Mouse (Mus musculus) liver, adult 2 months (tissue): Measurements from ENCODE around the gene Sipa1l3. TPM values are rescaled to one million over a fixed set of nuclear protein-coding genes. Genes with fewer than 3 reads are reported as not detected.

Experiments
- DNase-seq: peaks from one replicate; pipeline ENCODE4 v3.0.0-alpha.2; 2011; ENCODE audit warnings: low read depth, low spot score; ENCODE audit errors: extremely low read depth
- H3K27ac ChIP-seq: fragments of 200-500 bp; replicated peaks from 2 replicates; pipeline ENCODE4 v1.5.1; 2012; ENCODE audit warnings: low read depth, mild to moderate bottlenecking, control low read depth, inconsistent platforms, low read length; ENCODE audit not compliant: insufficient read depth
- H3K27me3 ChIP-seq: fragments of 200-500 bp; 2 replicates; pipeline ENCODE4 v1.6.1; 2012; ENCODE audit warnings: mild to moderate bottlenecking, moderate library complexity, low read length, inconsistent platforms; ENCODE audit not compliant: control insufficient read depth, insufficient read depth
- H3K36me3 ChIP-seq: fragments of 200-500 bp; 2 replicates; pipeline ENCODE4 v1.6.1; 2012; ENCODE audit warnings: low read length, inconsistent platforms; ENCODE audit not compliant: control insufficient read depth, insufficient read depth
- H3K4me1 ChIP-seq: fragments of 200-500 bp; 2 replicates; pipeline ENCODE4 v1.6.1; 2011; ENCODE audit warnings: low read length; ENCODE audit not compliant: control insufficient read depth, insufficient read depth
- H3K4me3 ChIP-seq: fragments of 200-500 bp; 2 replicates; pipeline ENCODE4 v1.5.1; 2011; ENCODE audit warnings: low read depth, mild to moderate bottlenecking, control low read depth, low read length, moderate library complexity; ENCODE audit not compliant: insufficient read depth
- H3K79me2 ChIP-seq: fragments of 200-500 bp; 2 replicates; pipeline ENCODE4 v1.6.1; 2012; ENCODE audit warnings: inconsistent platforms, mild to moderate bottlenecking, low read length, moderate library complexity; ENCODE audit not compliant: control insufficient read depth, insufficient read depth
- H3K9ac ChIP-seq: fragments of 200-500 bp; 2 replicates; pipeline ENCODE4 v1.6.1; 2012; ENCODE audit warnings: low read depth, mild to moderate bottlenecking, control low read depth, inconsistent platforms, low read length
- CTCF ChIP-seq: fragments of 200-500 bp; IDR thresholded peaks from 2 replicates; pipeline ENCODE4 v1.5.1; 2011; ENCODE audit warnings: low read depth, low read length, control low read depth
- POLR2A ChIP-seq: fragments of 200-500 bp; IDR thresholded peaks from 2 replicates; pipeline ENCODE4 v1.6.1; 2011; ENCODE audit warnings: low read length, control low read depth; ENCODE audit not compliant: insufficient read depth; ENCODE audit errors: extremely low read depth
- WGBS: fragments of 180-500 bp; shearing (Covaris S2); methylation state at CpG from one replicate; pipeline ENCODE4 v1.1.7; 2018; 5-methylcytosine and 5-hydroxymethylcytosine counted together
- polyA plus RNA-seq: library from polyadenylated mRNA; depleted of rRNA; stranded (reverse); fragments of >200 nt; gene quantifications from 2 replicates; pipeline ENCODE4 v1.2.3, GENCODE M21; 2012
- total RNA-seq: library from RNA; depleted of rRNA; stranded (reverse); fragments of >200 nt; gene quantifications from 2 replicates; pipeline ENCODE4 v1.2.3, GENCODE M21; 2014

Gene Sipa1l3
- total and polyA plus RNA-seq, 2 experiments, result 3.1 to 6.5 TPM

- DNase-seq, result no peak
- H3K36me3 ChIP-seq, result no peaks in the 10 kb centered on the region
- H3K79me2 ChIP-seq, result no peaks in the 10 kb centered on the region; the same call in 1 of the 2 replicates
- H3K4me3 ChIP-seq, result no peak overlapping the region
- no peaks in the 10 kb centered on the region for H3K27me3 ChIP-seq
- H3K9ac ChIP-seq, result no peak overlapping the region
- TF ChIP-seq CTCF (no peak), POLR2A (no peak)
- WGBS, result 85% methylated on average over 11 of the region's 11 CpGs
- H3K27ac ChIP-seq, result no peak overlapping the region
- H3K4me1 ChIP-seq, result no peaks in the 10 kb centered on the region
These were observed 71.2 kb downstream of the Sipa1l3 start for GRCm38 (mm10) chr7:29447147-29447829.

DNA sequence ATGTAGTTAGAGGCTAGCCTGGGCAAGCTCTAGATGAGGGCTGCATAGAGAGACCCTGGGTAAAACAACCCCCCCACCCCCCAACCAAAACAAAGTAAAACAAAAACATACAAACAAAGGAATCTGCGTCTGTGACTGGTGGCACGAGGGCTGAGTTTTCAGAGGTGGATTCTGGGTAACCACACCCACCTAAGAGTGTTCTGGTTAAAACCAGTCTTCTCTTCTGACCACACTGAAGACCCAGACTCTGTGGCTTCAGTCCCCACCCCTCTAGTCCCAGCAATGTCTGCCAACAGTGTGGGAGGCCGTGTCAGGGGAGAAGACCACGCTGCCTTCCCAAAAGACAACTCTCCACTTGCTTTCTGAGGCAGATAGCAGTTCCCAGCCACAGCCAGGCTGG, 72.3 kb downstream of the Sipa1l3 start:
- TF ChIP-seq POLR2A, result no peak
- TF ChIP-seq CTCF, result no peak
- no peaks in the 10 kb centered on the region for H3K4me1 ChIP-seq
- H3K27ac ChIP-seq, result no peak overlapping the region
- H3K9ac ChIP-seq, result no peak overlapping the region
- H3K4me3 ChIP-seq, result no peak overlapping the region
- no peak for DNase-seq
- 93% methylated on average over 4 of the region's 4 CpGs for WGBS
- no peaks in the 10 kb centered on the region for H3K27me3 ChIP-seq
- H3K79me2 ChIP-seq, result no peaks in the 10 kb centered on the region; the same call in 1 of the 2 replicates
- no peaks in the 10 kb centered on the region for H3K36me3 ChIP-seq

DNA sequence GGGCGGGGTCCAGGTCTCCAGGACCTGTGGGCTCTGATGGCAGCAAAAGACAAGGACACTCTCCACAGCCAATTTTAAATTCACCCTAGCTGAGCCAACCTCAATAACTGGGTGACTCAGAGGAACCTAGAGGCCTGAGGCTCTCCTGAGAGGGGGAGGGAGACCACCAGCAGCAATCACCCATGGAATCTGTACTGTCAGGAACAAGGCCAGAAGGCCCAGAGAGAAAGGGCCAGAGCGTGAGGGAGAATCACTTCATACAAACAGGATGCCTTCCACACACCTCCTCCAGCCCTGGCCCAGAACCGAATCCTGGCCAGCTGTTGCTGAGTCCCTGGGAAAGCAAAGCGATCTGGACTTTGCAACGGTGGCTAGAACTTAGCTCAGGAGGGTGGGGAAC, 73.9 kb downstream of the Sipa1l3 start:
- H3K4me1 ChIP-seq, result no peaks in the 10 kb centered on the region
- no peaks in the 10 kb centered on the region for H3K36me3 ChIP-seq
- H3K4me3 ChIP-seq, result no peak overlapping the region
- TF ChIP-seq POLR2A (no peak), CTCF (no peak)
- DNase-seq, result no peak
- no peaks in the 10 kb centered on the region for H3K27me3 ChIP-seq
- no peak overlapping the region for H3K9ac ChIP-seq
- no peak overlapping the region for H3K27ac ChIP-seq
- WGBS, result 54% methylated on average over 5 of the region's 5 CpGs
- peaks cover 3% of the 10 kb centered on the region; the same call in 1 of the 2 replicates for H3K79me2 ChIP-seq

GRCm38 (mm10) chr7:29444070-29444469, 74.4 kb downstream of the Sipa1l3 start:
- DNase-seq, result no peak
- Histone ChIP-seq H3K79me2 (peaks cover 3% of the 10 kb centered on the region; the same call in 1 of the 2 replicates), H3K4me3 (no peak overlapping the region), H3K27ac (no peak overlapping the region), H3K27me3 (no peaks in the 10 kb centered on the region), H3K36me3 (no peaks in the 10 kb centered on the region), H3K9ac (no peak overlapping the region), H3K4me1 (no peaks in the 10 kb centered on the region)
- TF ChIP-seq POLR2A, result no peak
- TF ChIP-seq CTCF, result no peak
- WGBS, result 75% methylated on average over 2 of the region's 2 CpGs

- no peak overlapping the region for H3K4me3 ChIP-seq
- no peak overlapping the region; the same call in 1 of the 2 replicates for H3K9ac ChIP-seq
- peaks cover 3% of the 10 kb centered on the region; the same call in 1 of the 2 replicates for H3K79me2 ChIP-seq
- H3K36me3 ChIP-seq, result no peaks in the 10 kb centered on the region
- H3K27ac ChIP-seq, result no peak overlapping the region
- H3K27me3 ChIP-seq, result no peaks in the 10 kb centered on the region
- no peak for DNase-seq
- WGBS, result 72% methylated on average over 9 of the region's 9 CpGs
- TF ChIP-seq POLR2A (no peak), CTCF (no peak)
- no peaks in the 10 kb centered on the region for H3K4me1 ChIP-seq
These were observed 76.6 kb downstream of the Sipa1l3 start for GRCm38 (mm10) chr7:29441793-29442192.

GRCm38 (mm10) chr7:29441151-29441550, 77.3 kb downstream of the Sipa1l3 start:
- no peak for DNase-seq
- WGBS, result 88% methylated on average over 9 of the region's 9 CpGs
- Histone ChIP-seq H3K36me3 (no peaks in the 10 kb centered on the region), H3K27ac (no peak overlapping the region), H3K79me2 (peaks cover 3% of the 10 kb centered on the region; the same call in 1 of the 2 replicates), H3K27me3 (no peaks in the 10 kb centered on the region), H3K4me1 (no peaks in the 10 kb centered on the region), H3K9ac (no peak overlapping the region), H3K4me3 (no peak overlapping the region)
- TF ChIP-seq CTCF (no peak), POLR2A (no peak)
